20 mouse cellular contexts compared by ENCODE assay signal in genomic region chr6:116664031-116664430, GRCm38 (mm10). TPM values are rescaled to one million over a fixed set of nuclear protein-coding genes. Genes with fewer than 3 reads are reported as not detected.
DNase-seq lines count a peak whose midpoint lies in the region; ATAC-seq and TF ChIP-seq lines count a peak whose summit lies in the region.
"Had no signal": no experiment of that assay in that cellular context is flagged by ENCODE, and none has a peak within 500 bp of the region (broad histone marks: within the 10 kb centered on the region; RNA-seq: fewer than 3 reads in every experiment).

No protein-coding gene starts in this region.

- DNase-seq in liver, adult 2 months (ENCODE audit: extremely low read depth, low read depth, low spot score), result peak; percentile 27
- peak; percentile 66 to 68 for DNase-seq in B cell, adult 2 months
- DNase-seq in monocyte, adult 2 months (ENCODE audit: low read depth in 1 of 2, low spot score in 2 of 2), result peak; percentile 76 to 77
- no peak for DNase-seq in layer of hippocampus, postnatal 36 days
- no peak for DNase-seq in right cerebral cortex, postnatal 36 days (ENCODE audit: low spot score in 2 of 2)
- no peak for DNase-seq in layer of hippocampus, adult 11-12 months (ENCODE audit: low spot score)
- DNase-seq: adrenal gland, postnatal 14 days; cerebellum, postnatal 10 days; gastrocnemius, postnatal 10 days; kidney, adult 11 months; kidney, postnatal 10 days; right cerebral cortex, adult 18-20 months had no signal

- no peaks in the 10 kb centered on the region for H3K36me3 ChIP-seq in liver, adult 2 months (ENCODE audit: control insufficient read depth, insufficient read depth, low read length)
- no peaks in the 10 kb centered on the region for H3K36me3 ChIP-seq in liver, embryonic 12.5 days
- H3K36me3 ChIP-seq: heart, embryonic 12.5 days had no signal

- no peak overlapping the region for H3K27ac ChIP-seq in liver, adult 2 months (replicated peaks; ENCODE audit: insufficient read depth, low read depth, low read length)
- H3K27ac ChIP-seq in liver, embryonic 12.5 days, result no peak overlapping the region
- H3K27ac ChIP-seq in brown adipose tissue, adult 24 weeks (replicated peaks; ENCODE audit: low read depth, low read length), result peak overlapping the region; percentile 80
- H3K27ac ChIP-seq: hindbrain, embryonic 12.5 days; liver, embryonic 14.5 days had no signal

- TF ChIP-seq CTCF in liver, adult 2 months (IDR thresholded peaks at IDR 0.05; ENCODE audit: low read depth, low read length), result no peak

- H3K9me3 ChIP-seq in liver, embryonic 12.5 days (replicated peaks), result no peaks in the 10 kb centered on the region
- H3K9me3 ChIP-seq: heart, embryonic 12.5 days; hindbrain, embryonic 12.5 days had no signal

- no peak for TF ChIP-seq POLR2A in liver, adult 2 months (IDR thresholded peaks at IDR 0.05; ENCODE audit: extremely low read depth, insufficient read depth, low read length)

- no peaks in the 10 kb centered on the region for H3K79me2 ChIP-seq in liver, adult 2 months (ENCODE audit: control insufficient read depth, insufficient read depth, low read length)

- H3K9ac ChIP-seq in liver, adult 2 months (ENCODE audit: low read depth, low read length), result no peak overlapping the region
- H3K9ac ChIP-seq in liver, embryonic 12.5 days, result no peak overlapping the region
- H3K9ac ChIP-seq: heart, embryonic 12.5 days; hindbrain, embryonic 12.5 days; liver, embryonic 14.5 days had no signal

- H3K27me3 ChIP-seq in liver, adult 2 months (ENCODE audit: control insufficient read depth, insufficient read depth, low read length), result no peaks in the 10 kb centered on the region
- no peaks in the 10 kb centered on the region for H3K27me3 ChIP-seq in liver, embryonic 12.5 days (replicated peaks)
- H3K27me3 ChIP-seq: heart, embryonic 12.5 days; hindbrain, embryonic 12.5 days had no signal

- H3K4me1 ChIP-seq in liver, adult 2 months (ENCODE audit: control insufficient read depth, insufficient read depth, low read length), result no peaks in the 10 kb centered on the region
- H3K4me1 ChIP-seq in liver, embryonic 12.5 days, result no peaks in the 10 kb centered on the region
- H3K4me1 ChIP-seq in brown adipose tissue, adult 24 weeks (ENCODE audit: control insufficient read depth, insufficient read depth, insufficient read length, low read length), result no peaks in the 10 kb centered on the region

- no peak overlapping the region for H3K4me2 ChIP-seq in liver, embryonic 12.5 days
- H3K4me2 ChIP-seq: heart, embryonic 12.5 days; hindbrain, embryonic 12.5 days had no signal

- no peak for ATAC-seq in liver, embryonic 12.5 days
- ATAC-seq: CD4-positive, CD25-positive, alpha-beta regulatory T cell, adult 4 months had no signal

- 87% methylated on average over 6 of the region's 6 CpGs for WGBS in liver, adult 2 months
- 56% methylated on average over 6 of the region's 6 CpGs for WGBS in liver, embryonic 12.5 days (ENCODE audit: insufficient replicate concordance)

- H3K4me3 ChIP-seq in liver, adult 2 months (ENCODE audit: insufficient read depth, low read depth, low read length), result no peak overlapping the region
- H3K4me3 ChIP-seq in liver, embryonic 12.5 days, result no peak overlapping the region
- no peak overlapping the region for H3K4me3 ChIP-seq in brown adipose tissue, adult 24 weeks (ENCODE audit: insufficient read depth, low read depth, low read length)
- H3K4me3 ChIP-seq: heart, embryonic 12.5 days; hindbrain, embryonic 12.5 days; myocyte had no signal

RNA-seq across cellular contexts. Expression of gene Rassf4, which starts 9.7 kb away (rescaled TPM):
- total RNA-seq in liver, adult 2 months (2014; rRNA removed), result 3.1 and 3.6 TPM in 2 replicates
- 1.3 and 2.2 TPM in 2 replicates for polyA plus RNA-seq in liver, adult 2 months (2012; rRNA removed)
- 3.3 and 4.0 TPM in 2 replicates for polyA plus RNA-seq in liver, embryonic 12.5 days (2016; fragmentation: Nextera tagmentation; extraction: Ambion mirVana)
- 3.6 and 4.2 TPM in 2 replicates for polyA plus RNA-seq in brown adipose tissue, adult 24 weeks (2012; ENCODE audit: insufficient read depth, insufficient read length, missing spikeins)
- 1 to 10 TPM; 2.6 to 2.7 TPM for total RNA-seq in layer of hippocampus, postnatal 36 days (2021)

RNA-seq across cellular contexts. Expression of gene Depp1, which starts 13.6 kb away (rescaled TPM):
- 125 and 199 TPM in 2 replicates for total RNA-seq in liver, adult 2 months (2014; rRNA removed)
- 210 and 244 TPM in 2 replicates for polyA plus RNA-seq in liver, adult 2 months (2012; rRNA removed)
- polyA plus RNA-seq in liver, embryonic 12.5 days (2016; fragmentation: Nextera tagmentation; extraction: Ambion mirVana), result 2.2 and 3.3 TPM in 2 replicates
- 39.6 and 45.2 TPM in 2 replicates for polyA plus RNA-seq in brown adipose tissue, adult 24 weeks (2012; ENCODE audit: insufficient read depth, insufficient read length, missing spikeins)
- total RNA-seq in layer of hippocampus, postnatal 36 days (2021), result 1 to 10 TPM; 2.4 to 2.5 TPM
- total RNA-seq: MEL had no signal
- polyA plus RNA-seq: CD4-positive, CD25-positive, alpha-beta regulatory T cell, adult 4 months had no signal

RNA-seq across cellular contexts. Expression of gene Zfp422, which starts 35.2 kb away (rescaled TPM):
- 5.6 and 7.0 TPM in 2 replicates for total RNA-seq in liver, adult 2 months (2014; rRNA removed)
- polyA plus RNA-seq in liver, adult 2 months (2012; rRNA removed), result 6.6 and 7.0 TPM in 2 replicates
- polyA plus RNA-seq in liver, embryonic 12.5 days (2016; fragmentation: Nextera tagmentation; extraction: Ambion mirVana), result 43.6 and 45.1 TPM in 2 replicates
- polyA plus RNA-seq in brown adipose tissue, adult 24 weeks (2012; ENCODE audit: insufficient read depth, insufficient read length, missing spikeins), result 10.3 and 10.9 TPM in 2 replicates
- 10 to 100 TPM; 22.0 to 23.0 TPM for total RNA-seq in layer of hippocampus, postnatal 36 days (2021)
- total RNA-seq: MEL had no signal

RNA-seq across cellular contexts. Expression of gene Tmem72, which starts 52.7 kb away (rescaled TPM):
- 0.09 and 0.13 TPM in 2 replicates for total RNA-seq in liver, adult 2 months (2014; rRNA removed)
- under 0.01 TPM in 1 of 2 replicates, not detected in the other for polyA plus RNA-seq in liver, adult 2 months (2012; rRNA removed)
- polyA plus RNA-seq in liver, embryonic 12.5 days (2016; fragmentation: Nextera tagmentation; extraction: Ambion mirVana), result 0.01 and 0.02 TPM in 2 replicates
- not detected in 2 replicates for polyA plus RNA-seq in brown adipose tissue, adult 24 weeks (2012; ENCODE audit: insufficient read depth, insufficient read length, missing spikeins)
- under 1 TPM; 0.22 to 0.81 TPM for total RNA-seq in layer of hippocampus, postnatal 36 days (2021)

Comparison
In these comparisons a context has a peak if more than half of its experiments do, and no peak if none do; other contexts are left out.
1. DNase-seq: peak in liver, adult 2 months (single experiment), B cell, adult 2 months (2 of 2) and monocyte, adult 2 months (2 of 2); none in layer of hippocampus, postnatal 36 days (0 of 2), right cerebral cortex, postnatal 36 days (0 of 2) and layer of hippocampus, adult 11-12 months (single experiment).